Mouse (Mus musculus) frontal cortex, postnatal 10 days (tissue): ENCODE data around the gene Rps5.
"Not testable (repeated sequence)": the region's sequence is repeated elsewhere in the genome, so short reads cannot be mapped to it uniquely, and the experiment has no call there.

Source experiments
- DNase-seq, 2 experiments: peaks; one replicate each; pipeline ENCODE4 v3.0.0; 2022; ENCODE audit warnings: low spot score in 2 of 2, mixed read lengths in 1 of 2

Rps5 gene

GRCm38 (mm10) chr7:12921705-12922465, at the start of gene Rps5:
Gene Rps5 (plus strand): TSS chr7:12922290.
- peak; percentile 97 to 98 for DNase-seq

- no peak for DNase-seq
Measured at GRCm38 (mm10) chr7:12874301-12874700, 47.8 kb upstream of the Rps5 start.

- no peak for DNase-seq
Measured at GRCm38 (mm10) chr7:12880036-12880435, 42.1 kb upstream of the Rps5 start.

- DNase-seq, result not testable (repeated sequence)
Measured at GRCm38 (mm10) chr7:12880497-12880896, 41.6 kb upstream of the Rps5 start.

- peak; percentile 93 to 95 for DNase-seq
Measured at GRCm38 (mm10) chr7:12880911-12881660, 41.0 kb upstream of the Rps5 start, which contains the start of gene Zfp128. Gene Zfp128 (plus strand): TSS chr7:12881177.

- no peak for DNase-seq
Measured at GRCm38 (mm10) chr7:12886563-12887266, 35.4 kb upstream of the Rps5 start.

- no peak for DNase-seq
Measured at GRCm38 (mm10) chr7:12887585-12887984, 34.5 kb upstream of the Rps5 start.

- no peak for DNase-seq
Measured at GRCm38 (mm10) chr7:12890928-12891327, 31.2 kb upstream of the Rps5 start.

GRCm38 (mm10) chr7:12891334-12891733, 30.8 kb upstream of the Rps5 start:
- no peak for DNase-seq

- peak; percentile 93 to 94 for DNase-seq
Measured at GRCm38 (mm10) chr7:12897655-12898410, 24.3 kb upstream of the Rps5 start, which contains the start of gene Zscan22. Gene Zscan22 (plus strand): TSS chr7:12897815.

GRCm38 (mm10) chr7:12901517-12901916, 20.6 kb upstream of the Rps5 start:
- no peak for DNase-seq

- no peak for DNase-seq
Measured at GRCm38 (mm10) chr7:12903623-12904022, 18.5 kb upstream of the Rps5 start.

- DNase-seq, result no peak
Measured at GRCm38 (mm10) chr7:12905146-12905545, 16.9 kb upstream of the Rps5 start.

GRCm38 (mm10) chr7:12909498-12909962, 12.6 kb upstream of the Rps5 start:
- peak; percentile 40 to 58 for DNase-seq

GRCm38 (mm10) chr7:12910181-12910668, 11.9 kb upstream of the Rps5 start:
- DNase-seq, result peak; percentile 37 to 67

GRCm38 (mm10) chr7:12913556-12913955, 8.5 kb upstream of the Rps5 start:
- DNase-seq, result no peak

- not testable (repeated sequence) for DNase-seq
Measured at GRCm38 (mm10) chr7:12920495-12920894, 1.6 kb upstream of the Rps5 start.

GRCm38 (mm10) chr7:12921318-12921704, 779 bp upstream of the Rps5 start:
- no peak for DNase-seq

- DNase-seq, result no peak
Measured at GRCm38 (mm10) chr7:12922729-12923128, 639 bp downstream of the Rps5 start.

- no peak for DNase-seq
Measured at GRCm38 (mm10) chr7:12926316-12926715, 4.2 kb downstream of the Rps5 start.

- no peak for DNase-seq
Measured at GRCm38 (mm10) chr7:12927191-12927680, 5.1 kb downstream of the Rps5 start, which contains the start of gene Rnf225. Gene Rnf225 (plus strand): TSS chr7:12927416.
